Mouse (Mus musculus) spleen, postnatal 4 days (tissue): ENCODE measurements around the gene Prkg1.
"Not testable (repeated sequence)": the region's sequence is repeated elsewhere in the genome, so short reads cannot be mapped to it uniquely, and the experiment has no call there.

Experiments
- DNase-seq, 2 experiments: peaks; one replicate each; pipeline ENCODE4 v3.0.0; 2022; ENCODE audit warnings: low spot score in 2 of 2

Gene Prkg1

GRCm38 (mm10) chr19:30613150-30613865, 1151.5 kb downstream of the Prkg1 start:
- no peak for DNase-seq

- no peak for DNase-seq
Measured at GRCm38 (mm10) chr19:30586366-30586765, 1178.5 kb downstream of the Prkg1 start.

GRCm38 (mm10) chr19:30564516-30564915, 1200.3 kb downstream of the Prkg1 start:
- no peak for DNase-seq

GRCm38 (mm10) chr19:30563876-30564275, 1201.0 kb downstream of the Prkg1 start:
- no peak for DNase-seq

- DNase-seq = no peak
Measured at GRCm38 (mm10) chr19:30558024-30558423, 1206.8 kb downstream of the Prkg1 start.

GRCm38 (mm10) chr19:30554467-30554881, 1210.4 kb downstream of the Prkg1 start:
- DNase-seq = peak; percentile 36 to 67

GRCm38 (mm10) chr19:30553740-30554139, 1211.1 kb downstream of the Prkg1 start:
- no peak for DNase-seq

GRCm38 (mm10) chr19:30552260-30552659, 1212.6 kb downstream of the Prkg1 start:
- no peak for DNase-seq

GRCm38 (mm10) chr19:30549854-30550647, 1214.8 kb downstream of the Prkg1 start:
- no peak for DNase-seq

GRCm38 (mm10) chr19:30549044-30549853, 1215.6 kb downstream of the Prkg1 start, which contains the start of gene Dkk1:
Gene Dkk1, minus strand, starts transcription at chr19:30549665.
- DNase-seq = no peak

- no peak for DNase-seq
Measured at GRCm38 (mm10) chr19:30548411-30549043, 1216.3 kb downstream of the Prkg1 start.

GRCm38 (mm10) chr19:30539365-30539941, 1225.4 kb downstream of the Prkg1 start:
- DNase-seq = not testable (repeated sequence)

GRCm38 (mm10) chr19:30516771-30517170, 1248.1 kb downstream of the Prkg1 start:
- DNase-seq = no peak
